Mouse (Mus musculus): ENCODE results near the gene Srebf1.

DNA sequence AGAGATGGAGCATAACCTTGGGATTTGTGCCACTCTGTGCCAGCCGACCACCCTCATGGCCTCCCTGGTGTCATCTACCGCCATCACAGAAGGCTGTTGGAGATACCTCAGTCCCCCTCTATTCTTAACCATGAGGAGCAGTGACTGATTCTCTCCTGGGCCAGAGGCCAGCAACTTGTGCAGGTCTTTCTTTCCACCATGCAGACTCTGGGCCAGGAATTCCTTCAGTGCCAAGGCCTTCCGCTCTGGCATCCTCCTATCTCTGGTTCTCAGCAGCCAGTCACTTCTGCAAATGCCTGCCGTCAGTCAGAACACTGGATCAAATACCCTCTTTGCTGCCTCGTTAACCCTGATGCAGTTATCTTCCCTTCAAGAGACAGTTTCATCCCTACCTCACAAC is 31.9 kb upstream of the Srebf1 start:
- TF ChIP-seq CTCF (IDR thresholded peaks at IDR 0.05; ENCODE audit: low read depth) (no peak), EP300 (IDR thresholded peaks at IDR 0.05; ENCODE audit: low read depth) (no peak)

Data from liver, embryonic 14.5 days (tissue).